Mouse (Mus musculus) lung, embryonic 14.5 days (tissue): ENCODE measurements at regions not wholly inside any gene's neighbourhood (a gene's known extent, or its start where the extent isn't known, plus 50 kb on each side); places are given as distances from the start of the nearest gene placed in this dataset.

Source experiments
- ATAC-seq: fragments of 200-750 bp; cut with Nextera tagmentation; 2 replicates; pipeline ENCODE4 v1.8.0; 2017; ENCODE audit warnings: mild to moderate bottlenecking, moderate TSS enrichment, moderate library complexity; ENCODE audit not compliant: insufficient read depth
- DNase-seq: peaks from one replicate; pipeline ENCODE4 v3.0.0-alpha.2; 2015
- H3K27ac ChIP-seq: fragments of 300-500 bp; sonication (generic); 2 replicates; pipeline ENCODE4 v1.5.1; 2014; ENCODE audit warnings: low read depth, mild to moderate bottlenecking, moderate library complexity
- H3K27me3 ChIP-seq: fragments of 300-500 bp; sonication (generic); 2 replicates; pipeline ENCODE4 v1.6.1; 2014; ENCODE audit warnings: low read length, control low read depth; ENCODE audit not compliant: insufficient read depth
- H3K36me3 ChIP-seq: fragments of 300-500 bp; sonication (generic); 2 replicates; pipeline ENCODE4 v1.6.1; 2014; ENCODE audit warnings: control low read depth; ENCODE audit not compliant: insufficient read depth
- H3K4me1 ChIP-seq: fragments of 300-500 bp; sonication (generic); 2 replicates; pipeline ENCODE4 v1.6.1; 2014; ENCODE audit warnings: antibody characterized with exemption, control low read depth; ENCODE audit not compliant: insufficient read depth
- H3K4me2 ChIP-seq: fragments of 300-500 bp; sonication (generic); 2 replicates; pipeline ENCODE4 v1.6.1; 2014; ENCODE audit warnings: mild to moderate bottlenecking
- H3K4me3 ChIP-seq: fragments of 300-500 bp; sonication (generic); 2 replicates; pipeline ENCODE4 v1.5.1; 2014; ENCODE audit warnings: low read depth, low read length
- H3K9ac ChIP-seq: fragments of 300-500 bp; sonication (generic); 2 replicates; pipeline ENCODE4 v1.6.1; 2014
- H3K9me3 ChIP-seq: fragments of 300-500 bp; sonication (generic); 2 replicates; pipeline ENCODE4 v1.6.1; 2016; ENCODE audit warnings: low read depth, low read length, control low read depth
- CTCF ChIP-seq: IDR thresholded peaks from 2 replicates; pipeline ENCODE4 v1.5.1; 2016; ENCODE audit warnings: antibody characterized with exemption, low read depth
- WGBS: fragments of 180-500 bp; shearing (Covaris S2); extraction: QIAGEN DNeasy Blood & Tissue Kit; methylation state at CpG from one replicate; pipeline ENCODE4 v1.1.7; 2014; 5-methylcytosine and 5-hydroxymethylcytosine counted together

- Histone ChIP-seq H3K27me3 (no peaks in the 10 kb centered on the region), H3K27ac (no peak overlapping the region), H3K9me3 (no peaks in the 10 kb centered on the region), H3K4me3 (no peak overlapping the region), H3K9ac (no peak overlapping the region), H3K4me1 (no peaks in the 10 kb centered on the region; the same call in 1 of the 2 replicates), H3K4me2 (no peak overlapping the region), H3K36me3 (no peaks in the 10 kb centered on the region)
- ATAC-seq = no peak
- no peak for DNase-seq
- WGBS = 77% methylated on average over 12 of the region's 12 CpGs
- TF ChIP-seq CTCF = no peak
These were observed 171.1 kb upstream of the Rpl34 start for GRCm38 (mm10) chr3:130901343-130901742.

GRCm38 (mm10) chr3:130900846-130901245 lies 170.6 kb upstream of the Rpl34 start:
- no peak for DNase-seq
- no peaks in the 10 kb centered on the region; the same call in 1 of the 2 replicates for H3K4me1 ChIP-seq
- H3K9ac ChIP-seq = no peak overlapping the region
- 79% methylated on average over 6 of the region's 6 CpGs for WGBS
- H3K4me2 ChIP-seq = no peak overlapping the region
- no peak for ATAC-seq
- H3K36me3 ChIP-seq = no peaks in the 10 kb centered on the region
- H3K27me3 ChIP-seq = no peaks in the 10 kb centered on the region
- no peaks in the 10 kb centered on the region for H3K9me3 ChIP-seq
- TF ChIP-seq CTCF = no peak
- no peak overlapping the region for H3K27ac ChIP-seq
- H3K4me3 ChIP-seq = no peak overlapping the region

GRCm38 (mm10) chr3:130900054-130900840 lies 170.0 kb upstream of the Rpl34 start:
- 59% methylated on average over 30 of the region's 30 CpGs for WGBS
- DNase-seq (peak; percentile 56), ATAC-seq (peak; percentile 45)

GRCm38 (mm10) chr3:130894168-130894814 lies 164.1 kb upstream of the Rpl34 start:
- Histone ChIP-seq H3K27me3 (no peaks in the 10 kb centered on the region), H3K36me3 (no peaks in the 10 kb centered on the region), H3K27ac (no peak overlapping the region), H3K9ac (no peak overlapping the region), H3K9me3 (no peaks in the 10 kb centered on the region), H3K4me1 (no peaks in the 10 kb centered on the region), H3K4me2 (no peak overlapping the region), H3K4me3 (no peak overlapping the region)
- 73% methylated on average over 7 of the region's 7 CpGs for WGBS
- no peak for ATAC-seq
- TF ChIP-seq CTCF = no peak
- DNase-seq = no peak

More at GRCm38 (mm10) chr3:130900054-130900840, 170.0 kb upstream of the Rpl34 start:
- Histone ChIP-seq H3K4me1 (no peaks in the 10 kb centered on the region; the same call in 1 of the 2 replicates), H3K27me3 (no peaks in the 10 kb centered on the region), H3K4me2 (no peak overlapping the region), H3K4me3 (no peak overlapping the region), H3K36me3 (no peaks in the 10 kb centered on the region), H3K27ac (no peak overlapping the region; the same call in 1 of the 2 replicates), H3K9ac (no peak overlapping the region), H3K9me3 (no peaks in the 10 kb centered on the region)
- no peak for TF ChIP-seq CTCF

GRCm38 (mm10) chr3:130891310-130891709 lies 161.1 kb upstream of the Rpl34 start:
- H3K4me1 ChIP-seq = no peaks in the 10 kb centered on the region
- no peak overlapping the region for H3K9ac ChIP-seq
- no peaks in the 10 kb centered on the region for H3K27me3 ChIP-seq
- WGBS = 82% methylated on average over 4 of the region's 4 CpGs
- H3K27ac ChIP-seq = no peak overlapping the region
- DNase-seq = no peak
- no peak overlapping the region for H3K4me2 ChIP-seq
- H3K4me3 ChIP-seq = no peak overlapping the region
- peak; percentile 29; the same call in 1 of the 2 replicates for TF ChIP-seq CTCF
- no peaks in the 10 kb centered on the region for H3K36me3 ChIP-seq
- ATAC-seq = no peak
- peaks cover 5% of the 10 kb centered on the region; the same call in 1 of the 2 replicates for H3K9me3 ChIP-seq

GRCm38 (mm10) chr3:130888587-130888986 lies 158.4 kb upstream of the Rpl34 start:
- 76% methylated on average over 1 of the region's 1 CpGs for WGBS
- DNase-seq = no peak

More at GRCm38 (mm10) chr3:130888587-130888986, 158.4 kb upstream of the Rpl34 start:
- no peak overlapping the region for H3K9ac ChIP-seq
- H3K27ac ChIP-seq = no peak overlapping the region
- no peaks in the 10 kb centered on the region; the same call in 1 of the 2 replicates for H3K27me3 ChIP-seq
- H3K9me3 ChIP-seq = peaks cover 5% of the 10 kb centered on the region; the same call in 1 of the 2 replicates
- H3K4me1 ChIP-seq = peaks cover 5% of the 10 kb centered on the region
- ATAC-seq = no peak
- H3K36me3 ChIP-seq = no peaks in the 10 kb centered on the region
- TF ChIP-seq CTCF = no peak
- H3K4me2 ChIP-seq = no peak overlapping the region
- no peak overlapping the region for H3K4me3 ChIP-seq
